ENCODE assay signal across 8 mouse cellular contexts in genomic region chr7:35687229-35687628, GRCm38 (mm10). TPM values are rescaled to one million over a fixed set of nuclear protein-coding genes. Genes with fewer than 3 reads are reported as not detected.
A peak's percentile ranks its signal among the peaks of the same experiment; 100 is the strongest.
DNase-seq lines count a peak whose midpoint lies in the region; ATAC-seq and TF ChIP-seq lines count a peak whose summit lies in the region.

No protein-coding gene starts in this region.

- no peak overlapping the region for H3K9ac ChIP-seq in heart, postnatal 0 days (replicated peaks; ENCODE audit: low read depth, low read length)

- peak overlapping the region; percentile 58 for H3K4me2 ChIP-seq in heart, postnatal 0 days (ENCODE audit: low read depth, low read length)

- peak; percentile 83 for ATAC-seq in heart, postnatal 0 days (ENCODE audit: insufficient read depth, low read depth)
- ATAC-seq in megakaryocyte progenitor cell, adult 5-6 weeks (replicated peaks; ENCODE audit: poor library complexity), result peak; percentile 17; the same call in 1 of the 2 replicates
- ATAC-seq in megakaryocyte-erythroid progenitor cell, adult 5-6 weeks (replicated peaks; ENCODE audit: low FRiP score, low TSS enrichment, poor library complexity, severe bottlenecking), result no peak

- H3K36me3 ChIP-seq in heart, postnatal 0 days (replicated peaks; ENCODE audit: control insufficient read depth, insufficient read depth, low read length), result no peaks in the 10 kb centered on the region

- H3K27ac ChIP-seq in bone marrow macrophage, adult 2 months (ENCODE audit: insufficient read depth, low read depth, low read length), result no peak overlapping the region
- H3K27ac ChIP-seq in heart, postnatal 0 days (ENCODE audit: low read depth), result no peak overlapping the region

- WGBS in heart, postnatal 0 days, result 12% methylated on average over 10 of the region's 10 CpGs

- no peaks in the 10 kb centered on the region for H3K4me1 ChIP-seq in bone marrow macrophage, adult 2 months (ENCODE audit: control insufficient read depth, insufficient read depth, low read length)
- H3K4me1 ChIP-seq in heart, postnatal 0 days (ENCODE audit: control insufficient read depth, insufficient read depth), result no peaks in the 10 kb centered on the region

- H3K4me3 ChIP-seq in bone marrow macrophage, adult 2 months (ENCODE audit: insufficient read depth, low read length), result peak overlapping the region; percentile 12; the same call in 1 of the 2 replicates
- peak overlapping the region; percentile 35 for H3K4me3 ChIP-seq in heart, postnatal 0 days (ENCODE audit: low read depth, low read length)

- no peaks in the 10 kb centered on the region for H3K27me3 ChIP-seq in heart, postnatal 0 days (ENCODE audit: control insufficient read depth, insufficient read depth, low read length)

- no peak for TF ChIP-seq EP300 in heart, postnatal 0 days (IDR thresholded peaks at IDR 0.05; ENCODE audit: low read depth)

- H3K9me3 ChIP-seq in heart, postnatal 0 days (replicated peaks; ENCODE audit: control insufficient read depth, low read length), result no peaks in the 10 kb centered on the region

- no peak for TF ChIP-seq POLR2A in bone marrow macrophage, adult 2 months (IDR thresholded peaks at IDR 0.05; ENCODE audit: borderline replicate concordance, low read depth, low read length)

- no peak for TF ChIP-seq CTCF in bone marrow macrophage, adult 2 months (IDR thresholded peaks at IDR 0.05; ENCODE audit: low read depth, low read length)
- no peak for TF ChIP-seq CTCF in heart, postnatal 0 days (IDR thresholded peaks at IDR 0.05; ENCODE audit: low read depth)

- DNase-seq in R1 (ENCODE audit: low read depth, low spot score) (peak; percentile 77), adipocyte (ENCODE audit: low spot score) (no peak)
- peak; percentile 45 for DNase-seq in heart, postnatal 0 days (ENCODE audit: low spot score)
- DNase-seq in kidney, postnatal 25 days, result peak; percentile 53 to 79
- no peak for DNase-seq in cerebellum, adult 11 months

RNA-seq across cellular contexts. Expression of gene Pdcd5, which starts 39.9 kb away (rescaled TPM):
- polyA plus RNA-seq in bone marrow macrophage, adult 2 months (2012; ENCODE audit: insufficient read depth, insufficient read length, missing spikeins), result 56.2 and 68.9 TPM in 2 replicates
- total RNA-seq in heart, postnatal 0 days (2014; rRNA removed; ENCODE audit: low replicate concordance), result 24.5 and 45.6 TPM in 2 replicates
- 278 TPM in 2 replicates for polyA plus RNA-seq in heart, postnatal 0 days (2015; fragmentation: Nextera tagmentation; extraction: Ambion mirVana)
- total RNA-seq in megakaryocyte progenitor cell, adult 5-6 weeks (2015), result 133 and 147 TPM in 2 replicates
- total RNA-seq in megakaryocyte progenitor cell, adult 5-6 weeks (2017), result 68.4 and 77.5 TPM in 2 replicates
- 208 and 214 TPM in 2 replicates for total RNA-seq in megakaryocyte-erythroid progenitor cell, adult 5-6 weeks (2014; fragmentation: Nextera tagmentation)
- total RNA-seq in megakaryocyte-erythroid progenitor cell, adult 5-6 weeks (2017), result 145 and 165 TPM in 2 replicates

Comparison
In these comparisons a context has a peak if more than half of its experiments do, and no peak if none do; other contexts are left out.
1. DNase-seq: peak in R1 (single experiment), heart, postnatal 0 days (single experiment) and kidney, postnatal 25 days (2 of 2); none in adipocyte (single experiment) and cerebellum, adult 11 months (single experiment).